Mouse (Mus musculus): ENCODE measurements around the gene Efs.
A peak's percentile ranks its signal among the peaks of the same experiment; 100 is the strongest.

Gene Efs

GRCm38 (mm10) chr14:54920076-54920685 is 5.7 kb downstream of the Efs start:
- DNase-seq, result no peak

GRCm38 (mm10) chr14:54913343-54913742 is 12.6 kb downstream of the Efs start:
- DNase-seq, result no peak

- DNase-seq, result peak; percentile 55
Observed at GRCm38 (mm10) chr14:54912886-54913285, 13.0 kb downstream of the Efs start, which contains the start of gene Slc22a17. TSS of gene Slc22a17 (minus strand) at chr14:54913132.

- peak; percentile 23 for DNase-seq
Observed at GRCm38 (mm10) chr14:54912109-54912850, 13.6 kb downstream of the Efs start.

- no peak for DNase-seq
Observed at GRCm38 (mm10) chr14:54908682-54909081, 17.2 kb downstream of the Efs start.

GRCm38 (mm10) chr14:54903641-54904040 is 22.3 kb downstream of the Efs start:
- no peak for DNase-seq

- DNase-seq, result peak; percentile 68
Observed at GRCm38 (mm10) chr14:54900383-54900782, 25.5 kb downstream of the Efs start.

GRCm38 (mm10) chr14:54897445-54897844 is 28.5 kb downstream of the Efs start:
- DNase-seq, result no peak

GRCm38 (mm10) chr14:54894296-54895151 is 31.4 kb downstream of the Efs start:
- no peak for DNase-seq

- DNase-seq, result peak; percentile 96
Observed at GRCm38 (mm10) chr14:54893651-54894181, 32.2 kb downstream of the Efs start.

GRCm38 (mm10) chr14:54892200-54892599 is 33.7 kb downstream of the Efs start, which contains the start of gene Pabpn1:
TSS of gene Pabpn1 (plus strand) at chr14:54892500.
- no peak for DNase-seq

- no peak for DNase-seq
Observed at GRCm38 (mm10) chr14:54885309-54885708, 40.6 kb downstream of the Efs start.

- no peak for DNase-seq
Observed at GRCm38 (mm10) chr14:54884022-54884712, 41.8 kb downstream of the Efs start.

- peak; percentile 32 for DNase-seq
Observed at GRCm38 (mm10) chr14:54883154-54884021, 42.5 kb downstream of the Efs start, which contains the start of the genes Bcl2l2 and Gm20521. TSS of gene Bcl2l2 (plus strand) at chr14:54883377. TSS of gene Gm20521 (plus strand) at chr14:54883441.

- DNase-seq, result peak; percentile 67
Observed at GRCm38 (mm10) chr14:54877048-54877715, 48.7 kb downstream of the Efs start, which contains the start of gene Ppp1r3e. TSS of gene Ppp1r3e (minus strand) at chr14:54877550.

GRCm38 (mm10) chr14:54876539-54877047 is 49.3 kb downstream of the Efs start:
- DNase-seq, result peak; percentile 86

GRCm38 (mm10) chr14:54875844-54876538 is 49.9 kb downstream of the Efs start:
- DNase-seq, result no peak

- DNase-seq, result no peak
Observed at GRCm38 (mm10) chr14:54874165-54874564, 51.8 kb downstream of the Efs start.

GRCm38 (mm10) chr14:54870861-54871260 is 55.1 kb downstream of the Efs start, which contains the start of gene Homez:
TSS of gene Homez (minus strand) at chr14:54870961.
- DNase-seq, result no peak

- no peak for DNase-seq
Observed at GRCm38 (mm10) chr14:54868026-54868425, 57.9 kb downstream of the Efs start.

Data from thymus, postnatal 14 days (tissue).